Mouse (Mus musculus): ENCODE results near the gene E330021D16Rik.

DNA sequence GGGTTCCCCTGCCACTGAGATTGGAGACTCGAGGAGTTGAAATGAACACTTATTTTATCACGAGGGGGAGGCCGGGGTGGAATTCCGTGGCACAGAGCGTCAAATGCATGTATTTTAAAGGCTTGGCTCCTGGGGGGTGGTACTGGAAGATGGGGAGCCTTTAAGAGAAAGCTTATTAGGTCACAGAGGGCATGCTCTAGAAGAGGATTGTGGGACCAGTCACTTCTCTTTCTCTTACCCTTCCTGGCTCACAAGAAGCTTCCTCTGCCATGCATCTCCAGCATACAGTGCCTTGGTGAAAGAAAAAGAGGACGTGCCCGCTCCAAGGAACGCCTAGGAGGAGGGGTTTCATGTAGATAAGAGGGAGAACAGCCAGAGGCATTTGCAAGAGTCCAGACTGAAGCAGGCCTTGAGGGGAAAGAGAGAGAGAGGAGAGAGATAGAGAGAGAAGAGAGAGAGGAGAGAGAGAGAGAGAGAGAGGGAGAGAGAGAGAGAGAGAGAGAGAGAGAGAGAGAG is 3.0 kb upstream of the E330021D16Rik start:
- TF ChIP-seq POLR2A (IDR thresholded peaks at IDR 0.05; ENCODE audit: low read depth, low read length) (no peak), CTCF (IDR thresholded peaks at IDR 0.05; ENCODE audit: extremely low read depth, insufficient read length, insufficient replicate concordance, low read depth, low read length) (no peak)
